Comparison of ENCODE assay signal across 27 mouse cellular contexts in the genomic region with DNA sequence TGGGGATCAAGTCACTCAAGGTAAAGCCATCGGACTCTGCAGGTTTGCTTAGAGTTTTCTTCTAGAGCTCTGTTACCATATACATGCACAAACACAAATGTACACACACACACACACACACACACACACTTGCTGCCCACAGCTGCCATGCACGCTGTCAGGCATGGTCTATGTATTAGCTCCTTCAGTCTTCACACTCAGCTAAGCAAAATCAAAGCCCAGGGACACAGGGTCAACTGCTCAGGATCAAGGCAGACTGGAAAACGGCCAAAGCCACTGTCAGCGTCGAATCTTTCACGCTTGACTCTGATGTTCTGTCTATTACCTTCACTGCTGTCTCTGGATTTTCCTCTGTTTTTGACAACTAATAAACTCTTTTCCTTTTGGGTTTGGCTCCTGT. TPM values are rescaled to one million over a fixed set of nuclear protein-coding genes. Genes with fewer than 3 reads are reported as not detected.
DNase-seq lines count a peak whose midpoint lies in the region; ATAC-seq and TF ChIP-seq lines count a peak whose summit lies in the region.
"Had no signal": no experiment of that assay in that cellular context is flagged by ENCODE, and none has a peak within 500 bp of the region (broad histone marks: within the 10 kb centered on the region; RNA-seq: fewer than 3 reads in every experiment).

No protein-coding gene starts in this region.

- no peak for TF ChIP-seq CTCF in forebrain, postnatal 0 days (IDR thresholded peaks at IDR 0.05; ENCODE audit: low read depth)
- no peak for TF ChIP-seq CTCF in hindbrain, postnatal 0 days (IDR thresholded peaks at IDR 0.05; ENCODE audit: low read depth)

- no peaks in the 10 kb centered on the region for H3K27me3 ChIP-seq in forebrain, embryonic 13.5 days
- H3K27me3 ChIP-seq in forebrain, postnatal 0 days (ENCODE audit: insufficient read depth, low read length): no peaks in the 10 kb centered on the region
- no peaks in the 10 kb centered on the region for H3K27me3 ChIP-seq in hindbrain, postnatal 0 days (ENCODE audit: insufficient read depth, low read length)
- H3K27me3 ChIP-seq in hindbrain, embryonic 12.5 days: no peaks in the 10 kb centered on the region
- H3K27me3 ChIP-seq in forebrain, embryonic 16.5 days (replicated peaks; ENCODE audit: control insufficient read depth, insufficient read depth, low read length): no peaks in the 10 kb centered on the region
- H3K27me3 ChIP-seq: embryonic facial prominence, embryonic 15.5 days; heart, embryonic 12.5 days; kidney, embryonic 15.5 days; limb, embryonic 15.5 days; liver, embryonic 13.5 days; stomach, embryonic 15.5 days had no signal

- peaks cover 10% of the 10 kb centered on the region for H3K4me1 ChIP-seq in forebrain, embryonic 13.5 days
- no peaks in the 10 kb centered on the region for H3K4me1 ChIP-seq in forebrain, postnatal 0 days (ENCODE audit: insufficient read depth)
- H3K4me1 ChIP-seq in hindbrain, postnatal 0 days (ENCODE audit: insufficient read depth, low read length): no peaks in the 10 kb centered on the region
- no peaks in the 10 kb centered on the region; the same call in 1 of the 2 replicates for H3K4me1 ChIP-seq in hindbrain, embryonic 12.5 days
- peaks cover 11% of the 10 kb centered on the region for H3K4me1 ChIP-seq in forebrain, embryonic 16.5 days (replicated peaks; ENCODE audit: control insufficient read depth, insufficient read depth, low read length)
- H3K4me1 ChIP-seq: embryonic facial prominence, embryonic 10.5 days; embryonic facial prominence, embryonic 15.5 days; heart, embryonic 12.5 days; limb, embryonic 10.5 days; limb, embryonic 15.5 days; stomach, embryonic 15.5 days had no signal

- no peak overlapping the region for H3K4me3 ChIP-seq in forebrain, embryonic 13.5 days
- no peak overlapping the region for H3K4me3 ChIP-seq in forebrain, postnatal 0 days (ENCODE audit: low read depth, low read length)
- no peak overlapping the region for H3K4me3 ChIP-seq in hindbrain, postnatal 0 days (ENCODE audit: low read length)
- no peak overlapping the region for H3K4me3 ChIP-seq in hindbrain, embryonic 12.5 days
- H3K4me3 ChIP-seq in forebrain, embryonic 16.5 days (replicated peaks; ENCODE audit: low read length): no peak overlapping the region
- H3K4me3 ChIP-seq: embryonic facial prominence, embryonic 10.5 days; embryonic facial prominence, embryonic 15.5 days; heart, embryonic 12.5 days; kidney, embryonic 15.5 days; limb, embryonic 10.5 days; limb, embryonic 15.5 days; liver, embryonic 13.5 days; stomach, embryonic 15.5 days had no signal

- H3K9ac ChIP-seq in forebrain, embryonic 13.5 days: no peak overlapping the region
- no peak overlapping the region for H3K9ac ChIP-seq in forebrain, postnatal 0 days
- no peak overlapping the region for H3K9ac ChIP-seq in hindbrain, postnatal 0 days (replicated peaks; ENCODE audit: low read length)
- no peak overlapping the region for H3K9ac ChIP-seq in hindbrain, embryonic 12.5 days
- no peak overlapping the region for H3K9ac ChIP-seq in forebrain, embryonic 16.5 days (replicated peaks; ENCODE audit: low read depth, low read length)
- H3K9ac ChIP-seq: embryonic facial prominence, embryonic 15.5 days; heart, embryonic 12.5 days; kidney, embryonic 15.5 days; limb, embryonic 15.5 days; liver, embryonic 13.5 days; stomach, embryonic 15.5 days had no signal

- ATAC-seq in forebrain, embryonic 13.5 days: no peak
- no peak for ATAC-seq in forebrain, postnatal 0 days
- ATAC-seq in hindbrain, postnatal 0 days: peak; percentile 21; the same call in 1 of the 2 replicates
- ATAC-seq in hindbrain, embryonic 12.5 days (ENCODE audit: low FRiP score): no peak
- ATAC-seq in forebrain, embryonic 16.5 days: 0 out of 2 replicates have a peak, but pooled peaks have one; percentile 31

- H3K9me3 ChIP-seq in forebrain, embryonic 13.5 days (replicated peaks): no peaks in the 10 kb centered on the region
- H3K9me3 ChIP-seq in forebrain, postnatal 0 days (ENCODE audit: low read length): no peaks in the 10 kb centered on the region
- H3K9me3 ChIP-seq in hindbrain, postnatal 0 days (ENCODE audit: low read length): no peaks in the 10 kb centered on the region
- no peaks in the 10 kb centered on the region for H3K9me3 ChIP-seq in hindbrain, embryonic 12.5 days (replicated peaks)
- H3K9me3 ChIP-seq in forebrain, embryonic 16.5 days (ENCODE audit: control insufficient read depth, low read length): 0 out of 2 replicates have a peak, but pooled peaks cover 2% of the 10 kb centered on the region
- H3K9me3 ChIP-seq: embryonic facial prominence, embryonic 10.5 days; embryonic facial prominence, embryonic 15.5 days; heart, embryonic 12.5 days; kidney, embryonic 15.5 days; limb, embryonic 10.5 days; limb, embryonic 15.5 days; liver, embryonic 13.5 days; stomach, embryonic 15.5 days had no signal

- no peak for DNase-seq in forebrain, postnatal 0 days
- peak; percentile 74 for DNase-seq in hindbrain, postnatal 0 days (ENCODE audit: low spot score)
- DNase-seq in Muller cell, postnatal 12 days (ENCODE audit: inconsistent ontology term): peak; percentile 48
- no peak for DNase-seq in heart, adult 18-20 months
- DNase-seq in heart, adult 8-10 months (ENCODE audit: low spot score): no peak
- DNase-seq: adrenal gland, postnatal 25 days; gastrocnemius, postnatal 25 days; heart, adult 11 months; heart, postnatal 4 days; kidney, adult 18-20 months; kidney, postnatal 25 days; liver, embryonic 13.5 days; lung, adult 18-20 months; lung, postnatal 4 days; midbrain, embryonic 14.5 days; right cerebral cortex, postnatal 14 days; thymus, postnatal 14 days had no signal

- peaks cover 96% of the 10 kb centered on the region for H3K36me3 ChIP-seq in forebrain, embryonic 13.5 days (ENCODE audit: poor library complexity, severe bottlenecking)
- peaks cover 70% of the 10 kb centered on the region for H3K36me3 ChIP-seq in forebrain, postnatal 0 days (ENCODE audit: insufficient read depth)
- peaks cover 49% of the 10 kb centered on the region for H3K36me3 ChIP-seq in hindbrain, postnatal 0 days (ENCODE audit: insufficient read depth, low read length)
- H3K36me3 ChIP-seq in hindbrain, embryonic 12.5 days: peaks cover 81% of the 10 kb centered on the region
- peaks cover 30% of the 10 kb centered on the region for H3K36me3 ChIP-seq in forebrain, embryonic 16.5 days (ENCODE audit: control insufficient read depth, insufficient read depth)

- peak overlapping the region; percentile 31; the same call in 1 of the 2 replicates for H3K27ac ChIP-seq in forebrain, embryonic 13.5 days
- H3K27ac ChIP-seq in forebrain, postnatal 0 days (ENCODE audit: low read depth, low read length): no peak overlapping the region
- no peak overlapping the region for H3K27ac ChIP-seq in hindbrain, postnatal 0 days
- H3K27ac ChIP-seq in hindbrain, embryonic 12.5 days: no peak overlapping the region
- no peak overlapping the region for H3K27ac ChIP-seq in forebrain, embryonic 16.5 days (ENCODE audit: low read length)
- H3K27ac ChIP-seq: embryonic facial prominence, embryonic 10.5 days; embryonic facial prominence, embryonic 15.5 days; kidney, embryonic 15.5 days; limb, embryonic 10.5 days; limb, embryonic 15.5 days; liver, embryonic 13.5 days; stomach, embryonic 15.5 days had no signal

- H3K4me2 ChIP-seq in forebrain, embryonic 13.5 days: no peak overlapping the region
- H3K4me2 ChIP-seq in forebrain, postnatal 0 days (ENCODE audit: low read depth): no peak overlapping the region
- no peak overlapping the region for H3K4me2 ChIP-seq in hindbrain, postnatal 0 days (ENCODE audit: low read depth, low read length)
- no peak overlapping the region for H3K4me2 ChIP-seq in hindbrain, embryonic 12.5 days (replicated peaks)
- no peak overlapping the region for H3K4me2 ChIP-seq in forebrain, embryonic 16.5 days (ENCODE audit: low read length)
- H3K4me2 ChIP-seq: embryonic facial prominence, embryonic 15.5 days; heart, embryonic 12.5 days; kidney, embryonic 15.5 days; limb, embryonic 15.5 days; liver, embryonic 13.5 days; stomach, embryonic 15.5 days had no signal

- 76% methylated on average over 6 of the region's 6 CpGs for WGBS in forebrain, embryonic 13.5 days
- WGBS in forebrain, postnatal 0 days: 69% methylated on average over 6 of the region's 6 CpGs
- WGBS in hindbrain, postnatal 0 days: 49% methylated on average over 6 of the region's 6 CpGs
- 73% methylated on average over 6 of the region's 6 CpGs for WGBS in hindbrain, embryonic 12.5 days
- 69% methylated on average over 6 of the region's 6 CpGs for WGBS in forebrain, embryonic 16.5 days

RNA-seq across cellular contexts. Expression of a gene that starts 13.2 kb away (rescaled TPM):
- 63.8 and 67.2 TPM in 2 replicates for polyA plus RNA-seq in forebrain, embryonic 13.5 days (2015; fragmentation: Nextera tagmentation; extraction: Ambion mirVana)
- 66.9 and 85.8 TPM in 2 replicates for total RNA-seq in forebrain, postnatal 0 days (2014; rRNA removed)
- polyA plus RNA-seq in forebrain, postnatal 0 days (2015; fragmentation: Nextera tagmentation; extraction: Ambion mirVana): 62.7 and 65.8 TPM in 2 replicates
- 97.1 and 120 TPM in 2 replicates for total RNA-seq in hindbrain, postnatal 0 days (2014; rRNA removed)
- 65.7 and 68.1 TPM in 2 replicates for polyA plus RNA-seq in hindbrain, postnatal 0 days (2015; fragmentation: Nextera tagmentation; extraction: Ambion mirVana)
- 57.1 and 57.9 TPM in 2 replicates for polyA plus RNA-seq in hindbrain, embryonic 12.5 days (2016; fragmentation: Nextera tagmentation; extraction: Ambion mirVana)
- 60.3 and 62.4 TPM in 2 replicates for polyA plus RNA-seq in forebrain, embryonic 16.5 days (2015; fragmentation: Nextera tagmentation; extraction: Ambion mirVana)
- 10 to 100 TPM; 16.3 to 18.0 TPM for total RNA-seq in heart, adult 18-20 months (2021)
- total RNA-seq in heart, adult 8-10 months (2022): 10 to 100 TPM; 17.9 to 22.1 (median 19.5) TPM

RNA-seq across cellular contexts. Expression of a gene that starts 25.4 kb away (rescaled TPM):
- polyA plus RNA-seq in forebrain, embryonic 13.5 days (2015; fragmentation: Nextera tagmentation; extraction: Ambion mirVana): 90.5 and 101 TPM in 2 replicates
- total RNA-seq in forebrain, postnatal 0 days (2014; rRNA removed): 78.8 and 80.9 TPM in 2 replicates
- 68.6 and 84.5 TPM in 2 replicates for polyA plus RNA-seq in forebrain, postnatal 0 days (2015; fragmentation: Nextera tagmentation; extraction: Ambion mirVana)
- total RNA-seq in hindbrain, postnatal 0 days (2014; rRNA removed): 99.4 and 105 TPM in 2 replicates
- 68.9 and 71.8 TPM in 2 replicates for polyA plus RNA-seq in hindbrain, postnatal 0 days (2015; fragmentation: Nextera tagmentation; extraction: Ambion mirVana)
- polyA plus RNA-seq in hindbrain, embryonic 12.5 days (2016; fragmentation: Nextera tagmentation; extraction: Ambion mirVana): 88.8 TPM in 2 replicates
- polyA plus RNA-seq in forebrain, embryonic 16.5 days (2015; fragmentation: Nextera tagmentation; extraction: Ambion mirVana): 107 and 115 TPM in 2 replicates
- total RNA-seq in heart, adult 18-20 months (2021): 10 to 100 TPM; 14.8 to 21.1 TPM
- 10 to 100 TPM; 13.7 to 16.4 (median 13.8) TPM for total RNA-seq in heart, adult 8-10 months (2022)

Comparison
In these comparisons a context has a peak if more than half of its experiments do, and no peak if none do; other contexts are left out.
1. ATAC-seq: peak in hindbrain, postnatal 0 days (single experiment) and forebrain, embryonic 16.5 days (single experiment); none in forebrain, embryonic 13.5 days (single experiment), forebrain, postnatal 0 days (single experiment) and hindbrain, embryonic 12.5 days (single experiment).
2. DNase-seq: peak in hindbrain, postnatal 0 days (single experiment) and Muller cell, postnatal 12 days (single experiment); none in forebrain, postnatal 0 days (single experiment), heart, adult 18-20 months (0 of 2) and heart, adult 8-10 months (single experiment).